Mouse (Mus musculus) midbrain, postnatal 0 days (tissue): ENCODE data around the gene Tle2. TPM values are rescaled to one million over a fixed set of nuclear protein-coding genes. Genes with fewer than 3 reads are reported as not detected.

ENCODE experiments used
- ATAC-seq: fragments of 200-750 bp; cut with Nextera tagmentation; 2 replicates; pipeline ENCODE4 v1.8.0; 2017; ENCODE audit warnings: moderate number of reproducible peaks, mild to moderate bottlenecking, moderate TSS enrichment, moderate library complexity; ENCODE audit not compliant: low FRiP score
- DNase-seq: peaks from one replicate; pipeline ENCODE4 v3.0.0-alpha.2; 2015; ENCODE audit warnings: low spot score
- H3K27ac ChIP-seq: fragments of 300-500 bp; sonication (generic); 2 replicates; pipeline ENCODE4 v1.5.1; 2014; ENCODE audit warnings: low read depth, mild to moderate bottlenecking, low read length, mixed read lengths
- H3K27me3 ChIP-seq: fragments of 300-500 bp; sonication (generic); 2 replicates; pipeline ENCODE4 v1.6.1; 2014; ENCODE audit warnings: low read length, control low read depth, mixed read lengths; ENCODE audit not compliant: insufficient read depth
- H3K36me3 ChIP-seq: fragments of 300-500 bp; sonication (generic); 2 replicates; pipeline ENCODE4 v1.6.1; 2014; ENCODE audit warnings: low read length, control low read depth, mixed read lengths; ENCODE audit not compliant: insufficient read depth
- H3K4me1 ChIP-seq: fragments of 300-500 bp; sonication (generic); 2 replicates; pipeline ENCODE4 v1.6.1; 2014; ENCODE audit warnings: mild to moderate bottlenecking, control low read depth, antibody characterized with exemption, low read length, mixed read lengths; ENCODE audit not compliant: insufficient read depth
- H3K4me2 ChIP-seq: fragments of 300-500 bp; sonication (generic); 2 replicates; pipeline ENCODE4 v1.6.1; 2014; ENCODE audit warnings: low read depth, mild to moderate bottlenecking, low read length, mixed read lengths; ENCODE audit not compliant: poor library complexity, severe bottlenecking
- H3K4me3 ChIP-seq: fragments of 300-500 bp; sonication (generic); 2 replicates; pipeline ENCODE4 v1.5.1; 2014; ENCODE audit warnings: low read depth, mild to moderate bottlenecking, low read length, moderate library complexity
- H3K9ac ChIP-seq: fragments of 300-500 bp; sonication (generic); replicated peaks from 2 replicates; pipeline ENCODE4 v1.6.1; 2014; ENCODE audit warnings: mild to moderate bottlenecking, low read length, moderate library complexity, mixed read lengths; ENCODE audit not compliant: poor library complexity, severe bottlenecking
- H3K9me3 ChIP-seq: fragments of 300-500 bp; sonication (generic); 2 replicates; pipeline ENCODE4 v1.6.1; 2016; ENCODE audit warnings: low read length, control low read depth
- CTCF ChIP-seq: IDR thresholded peaks from 2 replicates; pipeline ENCODE4 v1.5.1; 2016; ENCODE audit warnings: antibody characterized with exemption, mild to moderate bottlenecking
- WGBS: fragments of 180-500 bp; shearing (Covaris S2); extraction: QIAGEN DNeasy Blood & Tissue Kit; methylation state at CpG from one replicate; pipeline ENCODE4 v1.1.7; 2014; 5-methylcytosine and 5-hydroxymethylcytosine counted together
- polyA plus RNA-seq: library from polyadenylated mRNA; unstranded; fragments of >200 nt; fragmentation: Nextera tagmentation; extraction: Ambion mirVana; gene quantifications from 2 replicates; pipeline ENCODE4 v1.2.1, GENCODE M21; 2015
- total RNA-seq: library from RNA; depleted of rRNA; stranded (reverse); fragments of >200 nt; gene quantifications from 2 replicates; pipeline ENCODE4 v1.2.3, GENCODE M21; 2014

Gene Tle2
- total and polyA plus RNA-seq, 2 experiments from 2014 or later: 31.2 to 57.3 TPM

DNA sequence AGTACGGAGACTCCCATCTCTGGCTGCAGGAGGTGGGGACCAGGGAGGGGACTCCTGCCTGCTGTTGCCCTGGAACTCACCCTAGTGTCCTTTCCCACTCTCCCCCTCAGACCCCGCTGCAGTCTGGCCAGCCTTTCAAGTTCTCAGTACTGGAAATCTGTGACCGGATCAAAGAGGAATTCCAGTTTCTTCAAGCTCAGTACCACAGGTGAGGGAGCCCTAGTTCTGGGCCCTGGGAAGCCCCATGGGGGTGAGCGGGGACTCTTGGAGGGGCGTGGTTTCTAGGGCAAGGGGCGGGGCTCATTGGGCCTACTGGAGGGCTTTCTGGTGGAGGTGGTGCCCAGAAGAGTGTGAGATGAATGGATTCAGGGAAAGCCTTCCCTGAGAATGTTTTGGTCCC is 1.3 kb downstream of the Tle2 start:
- H3K27ac ChIP-seq: no peak overlapping the region
- 2% methylated on average over 6 of the region's 6 CpGs for WGBS
- H3K27me3 ChIP-seq: peaks cover 15% of the 10 kb centered on the region
- H3K9ac ChIP-seq: peak overlapping the region; percentile 58
- no peak for ATAC-seq
- H3K4me2 ChIP-seq: peak overlapping the region; percentile 82
- TF ChIP-seq CTCF: no peak
- DNase-seq: no peak
- peaks cover 9% of the 10 kb centered on the region for H3K4me1 ChIP-seq
- peak overlapping the region; percentile 66 for H3K4me3 ChIP-seq
- no peaks in the 10 kb centered on the region for H3K9me3 ChIP-seq
- no peaks in the 10 kb centered on the region for H3K36me3 ChIP-seq

DNA sequence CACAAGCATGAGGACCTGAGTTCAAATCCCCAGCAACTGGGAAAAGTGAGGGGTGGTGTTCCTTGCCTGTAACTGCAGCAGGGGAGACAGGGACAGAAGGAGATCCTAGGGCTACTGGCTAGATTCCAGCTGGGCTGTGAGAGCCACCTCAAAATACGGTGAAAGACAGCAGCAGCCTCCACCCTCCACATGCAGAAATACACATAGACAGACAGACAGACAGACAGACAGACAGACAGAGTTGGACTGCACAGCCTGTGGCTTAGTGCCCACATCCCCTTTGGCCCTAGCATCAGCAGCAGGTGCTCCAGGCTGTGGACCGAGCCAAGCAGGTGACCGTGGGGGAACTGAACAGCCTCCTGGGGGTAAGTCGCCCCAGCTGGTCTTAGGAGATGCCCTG is 5.6 kb downstream of the Tle2 start:
- peaks cover 15% of the 10 kb centered on the region for H3K27me3 ChIP-seq
- H3K4me2 ChIP-seq: no peak overlapping the region
- H3K4me1 ChIP-seq: 0 out of 2 replicates have a peak, but pooled peaks cover 4% of the 10 kb centered on the region
- no peak overlapping the region for H3K9ac ChIP-seq
- H3K36me3 ChIP-seq: no peaks in the 10 kb centered on the region
- DNase-seq (no peak), ATAC-seq (no peak)
- no peak overlapping the region for H3K27ac ChIP-seq
- 71% methylated on average over 4 of the region's 4 CpGs for WGBS
- H3K9me3 ChIP-seq: no peaks in the 10 kb centered on the region
- TF ChIP-seq CTCF: no peak
- H3K4me3 ChIP-seq: no peak overlapping the region

DNA sequence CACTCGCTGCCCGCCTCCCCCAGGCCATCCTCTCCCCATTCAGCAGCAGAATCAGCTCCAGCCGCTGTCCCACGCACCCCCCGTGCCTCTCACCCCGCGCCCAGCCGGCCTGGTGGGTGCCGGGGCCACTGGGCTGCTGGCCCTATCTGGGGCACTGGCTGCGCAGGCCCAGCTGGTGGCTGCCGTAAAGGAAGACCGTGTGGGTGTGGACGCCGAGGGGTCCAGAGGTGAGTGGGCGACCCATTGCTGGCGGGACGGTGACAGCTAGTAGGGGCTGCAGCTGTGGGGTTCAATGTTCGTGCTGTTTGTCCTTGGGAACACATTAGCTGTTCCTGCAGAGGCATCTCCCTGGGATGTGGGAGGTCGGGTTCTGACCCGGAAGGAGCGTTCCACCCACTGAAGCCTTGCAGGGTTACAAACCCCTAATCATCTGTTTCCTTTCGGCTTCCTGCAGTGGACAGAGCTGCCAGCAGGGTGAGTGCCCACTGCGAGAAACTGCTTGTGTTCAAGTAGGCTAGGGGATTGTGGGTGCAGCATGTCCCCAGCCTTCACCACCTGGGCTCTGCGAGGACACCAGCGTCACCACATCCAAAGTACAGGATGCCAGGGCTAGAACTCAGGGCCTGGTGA is 6.2 kb downstream of the Tle2 start:
- peak; percentile 50 for TF ChIP-seq CTCF
- no peaks in the 10 kb centered on the region for H3K9me3 ChIP-seq
- 0 out of 2 replicates have a peak, but pooled peaks cover 4% of the 10 kb centered on the region for H3K4me1 ChIP-seq
- no peak overlapping the region for H3K4me3 ChIP-seq
- H3K4me2 ChIP-seq: no peak overlapping the region
- H3K9ac ChIP-seq: no peak overlapping the region
- 66% methylated on average over 25 of the region's 25 CpGs for WGBS
- no peaks in the 10 kb centered on the region for H3K36me3 ChIP-seq
- peaks cover 15% of the 10 kb centered on the region for H3K27me3 ChIP-seq
- DNase-seq (no peak), ATAC-seq (no peak)
- no peak overlapping the region for H3K27ac ChIP-seq

DNA sequence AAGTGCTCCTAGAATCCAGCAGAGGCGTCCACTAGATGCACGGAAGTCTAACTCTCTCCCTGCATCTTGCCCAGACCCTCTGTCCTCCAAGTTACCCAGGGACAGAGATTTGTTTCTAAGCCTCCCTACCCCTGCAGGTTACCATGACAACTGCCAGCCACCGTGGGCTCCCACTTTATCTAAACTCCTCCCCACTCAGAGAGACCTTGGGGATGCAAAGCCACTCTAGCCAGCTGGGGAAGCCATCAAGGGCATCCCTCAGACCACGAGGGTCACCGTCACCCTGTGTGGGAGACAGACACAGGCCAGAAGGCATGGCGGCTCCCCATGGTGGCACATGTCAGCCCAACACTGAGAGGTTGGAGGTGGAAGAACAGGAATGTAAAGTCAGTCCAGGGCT is 9.0 kb downstream of the Tle2 start:
- H3K4me1 ChIP-seq: no peaks in the 10 kb centered on the region
- no peak overlapping the region for H3K9ac ChIP-seq
- peaks cover 10% of the 10 kb centered on the region; the same call in 1 of the 2 replicates for H3K36me3 ChIP-seq
- H3K4me2 ChIP-seq: no peak overlapping the region
- H3K27ac ChIP-seq: no peak overlapping the region
- 42% methylated on average over 6 of the region's 6 CpGs for WGBS
- H3K9me3 ChIP-seq: no peaks in the 10 kb centered on the region
- no peak overlapping the region for H3K4me3 ChIP-seq
- H3K27me3 ChIP-seq: peaks cover 11% of the 10 kb centered on the region; the same call in 1 of the 2 replicates
- DNase-seq: no peak
- no peak for ATAC-seq
- no peak for TF ChIP-seq CTCF

DNA sequence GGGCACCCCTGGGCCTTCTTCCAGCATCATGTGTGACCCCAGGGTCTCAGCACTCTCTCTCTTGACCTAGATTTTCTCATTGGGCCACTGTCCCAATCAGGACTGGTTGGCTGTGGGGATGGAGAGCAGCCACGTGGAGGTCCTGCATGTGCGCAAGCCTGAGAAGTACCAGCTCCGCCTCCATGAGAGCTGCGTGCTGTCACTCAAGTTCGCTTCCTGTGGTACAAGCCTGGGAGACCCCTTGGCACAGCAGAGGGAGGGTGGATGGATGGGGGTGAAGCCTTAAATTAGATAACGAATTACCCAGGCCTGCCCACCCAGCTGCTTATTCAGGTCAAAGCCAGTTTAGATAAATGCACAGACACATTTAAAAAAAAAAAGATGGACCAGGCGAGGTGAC is 14.4 kb downstream of the Tle2 start:
- ATAC-seq: no peak
- H3K9me3 ChIP-seq: no peaks in the 10 kb centered on the region
- H3K27me3 ChIP-seq: peaks cover 10% of the 10 kb centered on the region
- no peak for DNase-seq
- peaks cover 12% of the 10 kb centered on the region; the same call in 1 of the 2 replicates for H3K36me3 ChIP-seq
- WGBS: 74% methylated on average over 7 of the region's 7 CpGs
- no peak overlapping the region for H3K4me2 ChIP-seq
- H3K27ac ChIP-seq: no peak overlapping the region
- no peak overlapping the region for H3K4me3 ChIP-seq
- no peak for TF ChIP-seq CTCF
- H3K9ac ChIP-seq: no peak overlapping the region
- H3K4me1 ChIP-seq: no peaks in the 10 kb centered on the region

DNA sequence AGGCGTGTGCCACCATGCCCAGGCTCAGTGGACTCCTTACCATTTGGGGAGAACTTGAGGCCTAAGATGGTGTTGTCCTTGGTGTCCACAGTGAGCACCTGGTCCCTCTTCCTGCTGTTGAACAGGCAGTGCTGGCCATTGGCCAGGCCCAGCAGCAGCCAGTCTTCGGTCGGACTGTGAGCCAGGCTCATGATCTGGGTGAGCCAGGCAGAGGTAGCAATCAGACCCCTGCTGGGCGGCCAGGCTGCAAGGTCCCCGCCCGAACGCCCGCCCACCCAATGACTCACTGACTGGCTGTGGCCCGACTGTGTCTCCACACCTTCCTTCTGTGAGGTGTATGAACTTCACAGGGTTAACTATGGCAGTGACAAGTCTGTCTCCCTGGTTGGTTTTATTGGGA is 17.5 kb downstream of the Tle2 start:
- no peak for DNase-seq

More for the DNA sequence above, 17.5 kb downstream of the Tle2 start:
- Histone ChIP-seq H3K4me1 (peaks cover 13% of the 10 kb centered on the region; the same call in 1 of the 2 replicates), H3K27me3 (peaks cover 23% of the 10 kb centered on the region), H3K4me2 (no peak overlapping the region), H3K4me3 (no peak overlapping the region), H3K27ac (no peak overlapping the region), H3K9me3 (no peaks in the 10 kb centered on the region), H3K36me3 (peaks cover 10% of the 10 kb centered on the region; the same call in 1 of the 2 replicates), H3K9ac (no peak overlapping the region)
- TF ChIP-seq CTCF: no peak
- no peak for ATAC-seq
- 69% methylated on average over 9 of the region's 9 CpGs for WGBS
